Mouse (Mus musculus) myocyte (in vitro differentiated cells): ENCODE results near the gene Stat6.

Source experiments
- CEBPB ChIP-seq: IDR thresholded peaks from 2 replicates; pipeline ENCODE4 v1.6.1; 2011; ENCODE audit warnings: mild to moderate bottlenecking, moderate library complexity; ENCODE audit not compliant: poor library complexity, insufficient read depth, severe bottlenecking
- E2F4 ChIP-seq: IDR thresholded peaks from one replicate; pipeline ENCODE4 v1.6.1; 2011; ENCODE audit warnings: mild to moderate bottlenecking, control low read depth, moderate library complexity; ENCODE audit not compliant: insufficient read depth
- MAX ChIP-seq: IDR thresholded peaks from one replicate; pipeline ENCODE4 v1.6.1; 2011; ENCODE audit warnings: low read depth, mild to moderate bottlenecking, control low read depth
- MYOG ChIP-seq, 3 experiments: IDR thresholded peaks; one replicate each; pipeline ENCODE4 v1.6.1; 2011; ENCODE audit warnings: control low read depth in 2 of 3, low read depth in 2 of 3, mild to moderate bottlenecking in 2 of 3; ENCODE audit not compliant: insufficient read length in 2 of 3, control insufficient read depth in 1 of 3, insufficient read depth in 1 of 3
- POLR2A ChIP-seq: IDR thresholded peaks from one replicate; pipeline ENCODE4 v1.6.1; 2011; ENCODE audit warnings: low read depth, mild to moderate bottlenecking, control low read depth, moderate library complexity; ENCODE audit not compliant: insufficient read length
- POLR2AphosphoS2 ChIP-seq: IDR thresholded peaks from one replicate; pipeline ENCODE4 v1.6.1; 2011; ENCODE audit warnings: low read depth, control low read depth; ENCODE audit not compliant: insufficient read length
- REST ChIP-seq: IDR thresholded peaks from one replicate; pipeline ENCODE4 v1.6.1; 2011; ENCODE audit warnings: mild to moderate bottlenecking, control low read depth, moderate library complexity; ENCODE audit not compliant: insufficient read depth, insufficient read length
- SRF ChIP-seq: IDR thresholded peaks from one replicate; pipeline ENCODE4 v1.6.1; 2011; ENCODE audit warnings: low read depth; ENCODE audit not compliant: control insufficient read depth, insufficient read length
- TCF12 ChIP-seq: IDR thresholded peaks from one replicate; pipeline ENCODE4 v1.6.1; 2011; ENCODE audit warnings: mild to moderate bottlenecking, control low read depth; ENCODE audit not compliant: poor library complexity, insufficient read depth, severe bottlenecking
- USF1 ChIP-seq: IDR thresholded peaks from one replicate; pipeline ENCODE4 v1.6.1; 2011; ENCODE audit warnings: low read depth, mild to moderate bottlenecking, control low read depth, moderate library complexity

DNA sequence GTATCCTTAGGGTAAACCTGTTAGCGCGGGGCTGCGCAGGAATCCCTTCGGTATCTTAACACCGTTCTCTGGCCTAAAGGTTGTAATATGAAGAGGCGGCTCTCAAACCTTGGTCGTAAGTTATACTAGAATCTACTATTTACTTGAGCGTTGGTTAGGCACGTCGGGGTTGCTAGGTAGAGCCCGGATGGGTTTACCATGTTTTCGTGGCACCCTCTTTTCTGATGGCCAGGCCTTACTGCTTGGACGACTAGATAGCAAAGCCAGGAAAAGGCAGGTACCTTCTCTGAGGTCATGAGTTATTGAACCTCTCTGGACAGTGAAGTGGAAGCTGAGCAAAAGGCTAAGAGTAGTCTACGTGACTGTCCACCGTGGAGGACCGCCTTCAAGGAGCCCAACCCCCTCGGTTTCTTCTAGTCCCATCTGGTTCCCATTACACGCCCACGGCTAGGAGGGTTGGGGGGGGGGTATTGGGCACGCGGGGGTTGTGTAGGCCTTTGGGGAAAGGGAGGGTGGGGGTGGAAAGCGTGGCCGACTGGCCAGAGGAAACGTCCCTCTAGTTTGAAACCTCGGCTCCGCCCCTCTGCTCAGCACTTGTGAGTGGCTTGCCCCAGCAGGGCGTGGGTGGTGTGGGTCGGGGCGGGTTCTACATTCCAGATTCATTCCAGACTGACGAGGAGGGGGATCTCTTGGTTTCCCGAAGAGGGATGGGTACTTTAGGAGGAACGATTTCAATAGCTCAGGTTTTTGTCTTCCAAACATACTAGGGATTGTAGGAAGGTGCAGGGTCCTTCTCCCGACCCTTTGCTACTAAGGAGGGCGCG, 24.7 kb downstream of the Stat6 start:
- TF ChIP-seq CEBPB (no peak), MYOG (IDR thresholded peaks at IDR 0.05; ENCODE audit: control insufficient read depth in 1 of 3, insufficient read depth in 1 of 3, insufficient read length in 2 of 3, low read depth in 2 of 3) (peak in 1 of 3 experiments; percentile 51), POLR2A (peak; percentile 69), E2F4 (no peak), TCF12 (peak; percentile 49), USF1 (no peak), REST (no peak), POLR2AphosphoS2 (peak; percentile 62), MAX (no peak), SRF (no peak)
